Mouse (Mus musculus) hindbrain, embryonic 10.5 days (tissue): ENCODE measurements around the gene Ece1. TPM values are rescaled to one million over a fixed set of nuclear protein-coding genes. Genes with fewer than 3 reads are reported as not detected.
"Not testable (repeated sequence)": the region's sequence is repeated elsewhere in the genome, so short reads cannot be mapped to it uniquely, and the experiment has no call there.

Experiments used
- DNase-seq: peaks from one replicate; pipeline ENCODE4 v3.0.0-alpha.2; 2017; ENCODE audit warnings: low spot score
- H3K27ac ChIP-seq: fragments of 300-500 bp; sonication (generic); 2 replicates; pipeline ENCODE4 v1.5.1; 2016; ENCODE audit warnings: mild to moderate bottlenecking, moderate library complexity
- H3K27me3 ChIP-seq: fragments of 300-500 bp; sonication (generic); 2 replicates; pipeline ENCODE4 v1.6.1; 2016; ENCODE audit warnings: mild to moderate bottlenecking; ENCODE audit not compliant: poor library complexity, insufficient read depth, severe bottlenecking
- H3K36me3 ChIP-seq: fragments of 300-500 bp; sonication (generic); 2 replicates; pipeline ENCODE4 v1.6.1; 2016; ENCODE audit warnings: mild to moderate bottlenecking, moderate library complexity
- H3K4me1 ChIP-seq: fragments of 300-500 bp; sonication (generic); replicated peaks from 2 replicates; pipeline ENCODE4 v1.6.1; 2016; ENCODE audit warnings: mild to moderate bottlenecking
- H3K4me3 ChIP-seq: fragments of 300-500 bp; sonication (generic); 2 replicates; pipeline ENCODE4 v1.5.1; 2016; ENCODE audit warnings: mild to moderate bottlenecking, moderate library complexity
- H3K9me3 ChIP-seq: fragments of 300-500 bp; sonication (generic); 2 replicates; pipeline ENCODE4 v1.6.1; 2016; ENCODE audit warnings: mild to moderate bottlenecking, moderate library complexity
- WGBS: fragments of 180-500 bp; shearing (Covaris S2); methylation state at CpG from one replicate; pipeline ENCODE4 v1.1.7; 2016; 5-methylcytosine and 5-hydroxymethylcytosine counted together
- polyA plus RNA-seq: library from polyadenylated mRNA; unstranded; fragments of >200 nt; fragmentation: Nextera tagmentation; extraction: Ambion mirVana; gene quantifications from 2 replicates; pipeline ENCODE4 v1.2.1, GENCODE M21; 2016

Ece1 gene
- polyA plus RNA-seq, 1 experiment from 2014 or later = 33.7 TPM

DNA sequence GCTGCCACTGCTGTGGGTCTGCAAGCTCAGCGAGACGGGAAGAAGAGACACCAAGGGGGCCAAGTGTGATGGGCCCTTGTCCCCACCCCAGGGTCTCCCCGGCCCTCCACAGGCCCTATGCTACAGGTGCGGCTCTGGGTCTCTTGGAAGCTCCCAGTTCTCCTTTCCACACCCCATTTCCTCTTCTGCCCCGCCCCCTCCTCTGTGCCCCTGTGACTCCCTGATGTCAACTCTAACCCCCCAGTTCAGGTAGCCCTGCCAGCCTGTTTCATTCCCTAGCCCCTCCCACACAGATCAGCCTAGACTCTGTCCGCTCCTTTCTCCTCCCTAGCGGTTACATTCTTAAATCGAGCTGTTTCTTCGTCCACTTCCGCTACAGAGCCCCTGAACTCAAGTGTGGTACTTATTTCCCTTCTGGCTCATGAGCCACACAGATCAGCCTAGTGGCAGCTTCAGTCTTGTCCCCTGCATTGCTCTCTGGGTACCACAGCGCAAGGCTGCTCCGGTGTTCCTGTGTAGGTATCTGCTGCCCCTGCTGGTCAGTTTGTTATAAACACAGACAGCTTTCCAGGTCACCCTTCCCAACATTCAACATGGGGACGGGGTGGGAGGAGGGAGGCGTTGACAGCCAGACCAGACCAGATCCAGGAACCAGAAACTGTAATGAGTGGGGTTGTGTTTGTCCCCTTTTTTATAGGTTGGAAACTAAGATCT lies 26.3 kb upstream of the Ece1 start:
- Histone ChIP-seq H3K27ac (0 out of 2 replicates have a peak overlapping the region, but pooled peaks have one; percentile 42), H3K4me3 (peak overlapping the region; percentile 24; the same call in 1 of the 2 replicates)

DNA sequence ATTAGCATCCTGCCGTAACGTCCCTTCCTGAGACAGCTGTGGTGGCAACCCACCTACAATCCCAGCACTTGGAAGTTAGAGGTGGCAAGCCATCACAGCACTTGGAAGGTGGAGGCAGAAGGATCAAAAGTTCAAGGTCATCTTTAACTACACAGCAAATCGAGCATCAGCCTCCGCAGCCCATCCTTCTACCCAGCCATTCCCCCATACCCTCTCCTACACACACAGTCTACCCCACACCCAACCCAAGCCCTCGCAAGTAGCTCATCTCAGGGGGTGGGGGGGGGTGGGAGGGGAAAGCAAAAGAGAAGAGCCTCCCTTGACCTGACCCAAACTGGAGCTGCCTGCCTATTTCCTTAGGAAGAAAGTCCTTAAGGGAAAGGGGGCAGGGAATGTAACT lies 25.3 kb upstream of the Ece1 start:
- Histone ChIP-seq H3K27me3 (peaks cover 15% of the 10 kb centered on the region), H3K4me3 (no peak overlapping the region), H3K36me3 (no peaks in the 10 kb centered on the region), H3K27ac (no peak overlapping the region), H3K9me3 (no peaks in the 10 kb centered on the region), H3K4me1 (peaks cover 8% of the 10 kb centered on the region)
- no peak for DNase-seq
- WGBS = 92% methylated on average over 5 of the region's 5 CpGs

More for the DNA sequence above, 26.3 kb upstream of the Ece1 start:
- Histone ChIP-seq H3K4me1 (peaks cover 8% of the 10 kb centered on the region), H3K9me3 (no peaks in the 10 kb centered on the region), H3K36me3 (no peaks in the 10 kb centered on the region), H3K27me3 (peaks cover 23% of the 10 kb centered on the region)
- WGBS = 16% methylated on average over 14 of the region's 14 CpGs
- peak; percentile 84 for DNase-seq

DNA sequence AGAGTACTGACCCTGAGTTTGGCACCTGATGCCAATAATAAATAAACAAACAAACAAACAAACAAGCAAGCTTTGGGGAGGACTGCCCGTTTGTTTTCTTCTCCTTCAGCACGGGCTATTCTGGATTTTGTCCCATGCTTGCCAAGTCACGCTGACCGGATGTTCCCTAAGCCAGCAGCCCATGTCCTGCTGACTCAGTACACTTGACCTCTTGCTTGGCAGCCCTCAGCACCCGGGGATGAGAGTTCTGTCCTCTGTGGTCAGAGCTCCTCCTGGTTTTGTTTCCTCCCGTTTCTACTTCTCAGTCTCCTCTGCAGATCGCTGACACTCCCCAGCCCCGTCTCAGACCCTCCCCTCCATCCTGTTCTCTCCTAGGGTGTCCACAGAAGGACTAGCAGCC lies 24.2 kb upstream of the Ece1 start:
- Histone ChIP-seq H3K4me3 (no peak overlapping the region), H3K27me3 (peaks cover 10% of the 10 kb centered on the region), H3K27ac (no peak overlapping the region), H3K36me3 (no peaks in the 10 kb centered on the region), H3K9me3 (no peaks in the 10 kb centered on the region), H3K4me1 (peaks cover 8% of the 10 kb centered on the region)
- no peak for DNase-seq
- 83% methylated on average over 8 of the region's 8 CpGs for WGBS

DNA sequence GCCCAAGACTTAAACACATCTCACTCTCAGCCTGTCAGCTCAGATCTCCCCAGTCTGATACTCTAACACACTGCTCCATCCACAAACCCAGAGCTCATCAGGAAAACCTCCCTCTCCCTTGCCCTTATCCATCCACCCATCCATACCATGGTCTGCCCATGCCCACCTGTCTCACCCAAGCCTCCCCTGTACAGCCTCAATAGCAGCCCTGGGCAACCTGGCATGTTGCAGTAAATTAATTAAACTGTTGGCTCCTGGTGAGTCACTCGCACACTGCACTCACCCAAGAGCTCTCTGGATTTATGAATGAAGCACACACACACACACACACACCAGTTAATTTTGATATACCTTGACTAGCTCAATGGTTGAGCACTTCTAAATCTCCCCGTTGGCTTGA lies 23.2 kb upstream of the Ece1 start:
- H3K9me3 ChIP-seq = no peaks in the 10 kb centered on the region
- H3K27me3 ChIP-seq = peaks cover 10% of the 10 kb centered on the region
- WGBS = 91% methylated on average over 2 of the region's 2 CpGs
- DNase-seq = no peak
- H3K36me3 ChIP-seq = no peaks in the 10 kb centered on the region
- no peak overlapping the region for H3K27ac ChIP-seq
- H3K4me1 ChIP-seq = peaks cover 8% of the 10 kb centered on the region
- H3K4me3 ChIP-seq = no peak overlapping the region

DNA sequence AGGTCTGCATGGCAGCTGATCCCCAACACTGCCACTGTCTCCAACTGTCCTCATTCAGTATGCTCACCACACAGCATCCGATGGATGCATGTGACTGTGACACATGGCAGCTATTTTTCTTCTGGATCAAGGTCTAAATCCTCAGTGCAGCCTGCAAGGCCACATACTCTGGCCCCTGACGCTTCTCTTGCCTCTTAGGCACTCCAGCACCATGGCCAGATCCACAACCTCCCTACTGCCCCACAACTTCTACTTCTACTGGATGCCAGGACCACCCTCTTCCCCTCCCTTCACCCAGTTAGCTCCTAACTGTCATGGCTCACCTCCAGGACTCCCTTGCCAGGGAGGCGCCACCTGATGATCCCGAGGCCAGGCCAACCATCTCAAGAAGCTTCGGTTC lies 22.6 kb upstream of the Ece1 start:
- WGBS = 86% methylated on average over 5 of the region's 5 CpGs
- Histone ChIP-seq H3K4me1 (peaks cover 8% of the 10 kb centered on the region), H3K27me3 (peaks cover 10% of the 10 kb centered on the region), H3K9me3 (no peaks in the 10 kb centered on the region), H3K27ac (no peak overlapping the region), H3K4me3 (no peak overlapping the region), H3K36me3 (no peaks in the 10 kb centered on the region)
- no peak for DNase-seq

DNA sequence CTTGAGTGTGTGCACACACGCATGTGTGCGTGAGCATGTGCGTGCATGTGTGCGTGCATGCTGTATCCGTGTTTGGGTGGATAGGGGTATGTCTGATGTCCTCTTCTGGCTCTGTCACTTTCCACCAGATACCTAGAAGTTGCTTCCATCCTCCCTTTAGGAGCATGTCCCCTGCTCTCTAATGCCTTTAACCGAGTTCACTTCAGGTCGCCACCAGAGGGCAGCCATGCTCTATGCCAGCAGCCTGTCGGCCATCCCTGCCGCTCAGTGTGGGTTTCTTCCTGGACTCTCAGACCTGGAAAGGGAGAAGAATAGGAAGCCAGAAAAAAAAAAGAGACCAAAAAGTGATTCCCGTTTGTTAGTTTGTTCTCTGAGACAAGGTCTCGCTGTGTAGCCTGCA lies 17.4 kb upstream of the Ece1 start:
- Histone ChIP-seq H3K9me3 (0 out of 2 replicates have a peak, but pooled peaks cover 4% of the 10 kb centered on the region), H3K27ac (no peak overlapping the region), H3K4me1 (0 out of 2 replicates have a peak, but pooled peaks cover 4% of the 10 kb centered on the region), H3K4me3 (no peak overlapping the region), H3K36me3 (no peaks in the 10 kb centered on the region), H3K27me3 (no peaks in the 10 kb centered on the region)
- WGBS = 24% methylated on average over 11 of the region's 11 CpGs
- DNase-seq = peak; percentile 82

DNA sequence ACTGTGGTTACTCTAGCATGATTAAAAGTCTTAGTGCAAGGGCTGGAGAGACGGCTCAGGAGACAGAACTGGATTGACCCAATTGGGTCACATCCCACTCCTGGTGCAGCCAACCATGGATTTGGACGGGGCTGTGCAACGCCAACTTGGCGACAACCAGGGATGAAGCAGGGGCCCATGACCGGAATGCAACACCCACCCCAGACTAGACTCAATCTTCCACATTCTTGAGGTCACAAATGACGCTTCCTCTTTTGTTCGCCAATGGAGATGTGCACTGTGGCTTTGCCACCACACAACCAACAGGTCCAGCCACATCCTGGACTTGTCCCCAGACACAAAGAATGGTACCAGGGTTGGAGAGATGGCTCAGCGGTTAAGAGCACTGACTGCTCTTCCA lies 14.4 kb upstream of the Ece1 start:
- H3K27ac ChIP-seq, H3K27me3 ChIP-seq, DNase-seq, H3K9me3 ChIP-seq, H3K36me3 ChIP-seq, H3K4me3 ChIP-seq, H3K4me1 ChIP-seq: not testable (repeated sequence)
- WGBS = 88% methylated on average over 8 of the region's 8 CpGs

DNA sequence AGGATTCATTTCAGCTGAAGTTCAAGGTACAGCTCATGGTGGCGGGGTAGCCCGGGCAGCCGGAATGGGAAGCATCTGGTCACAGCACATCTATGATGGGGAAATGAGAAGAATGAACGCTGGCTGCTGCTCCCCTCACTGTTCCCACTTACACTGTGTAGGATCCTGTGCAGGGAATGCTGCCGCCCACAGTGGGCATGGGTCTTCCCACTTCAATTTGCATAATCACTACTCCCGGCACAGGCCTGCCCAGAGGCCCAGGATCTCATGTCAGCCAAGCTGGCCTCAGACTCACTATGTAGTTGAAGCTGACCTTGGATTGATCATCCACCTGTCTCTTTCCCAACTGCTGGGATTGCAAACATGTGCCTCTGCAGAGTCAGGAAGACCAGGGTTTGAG lies 11.9 kb upstream of the Ece1 start:
- H3K36me3 ChIP-seq = no peaks in the 10 kb centered on the region
- DNase-seq = no peak
- H3K4me3 ChIP-seq = no peak overlapping the region
- no peaks in the 10 kb centered on the region for H3K27me3 ChIP-seq
- H3K27ac ChIP-seq = no peak overlapping the region
- WGBS = 93% methylated on average over 6 of the region's 6 CpGs
- H3K4me1 ChIP-seq = peaks cover 20% of the 10 kb centered on the region
- H3K9me3 ChIP-seq = 0 out of 2 replicates have a peak, but pooled peaks cover 4% of the 10 kb centered on the region

DNA sequence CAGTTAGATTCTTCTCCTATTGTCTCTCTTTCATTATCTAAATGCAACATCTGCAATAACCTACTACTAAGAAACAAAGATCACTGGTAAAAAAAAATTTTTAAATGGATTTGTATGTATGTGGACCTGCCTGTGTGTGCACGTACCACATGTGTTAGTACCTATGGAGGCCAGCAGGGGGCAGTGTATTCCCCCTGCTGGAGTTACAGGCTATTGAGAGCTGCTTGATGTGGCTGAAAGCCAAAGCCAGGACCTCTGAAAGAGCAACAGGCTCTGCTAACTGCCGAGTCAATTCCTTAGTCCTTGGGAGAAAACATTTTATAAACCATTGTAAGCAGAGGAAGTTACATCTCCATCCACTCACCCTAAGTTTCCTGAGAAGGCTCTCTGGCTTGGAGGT lies 10.6 kb upstream of the Ece1 start:
- WGBS = 61% methylated on average over 2 of the region's 2 CpGs
- Histone ChIP-seq H3K4me3 (no peak overlapping the region), H3K4me1 (peaks cover 28% of the 10 kb centered on the region), H3K9me3 (0 out of 2 replicates have a peak, but pooled peaks cover 4% of the 10 kb centered on the region), H3K36me3 (no peaks in the 10 kb centered on the region), H3K27ac (no peak overlapping the region), H3K27me3 (no peaks in the 10 kb centered on the region)
- peak; percentile 45 for DNase-seq

DNA sequence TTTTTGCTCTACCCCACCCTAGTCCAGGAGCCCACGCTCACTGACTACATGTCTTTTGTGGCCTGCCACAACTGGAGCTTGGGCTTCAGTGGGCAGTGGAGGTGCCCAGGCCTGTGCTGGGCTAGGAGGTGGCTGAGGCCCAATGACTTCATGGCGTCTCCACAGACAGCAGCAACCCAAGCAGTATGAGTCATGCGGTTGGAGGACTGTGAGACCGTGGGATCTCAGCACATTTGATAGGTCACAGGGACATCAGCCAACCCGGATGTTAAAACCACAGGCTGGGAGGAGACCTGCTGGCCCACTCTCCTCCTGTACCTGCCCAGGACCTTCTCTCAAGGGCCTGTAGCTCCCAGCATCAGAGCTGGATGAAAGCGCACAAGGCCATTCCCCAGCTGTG lies 8.2 kb upstream of the Ece1 start:
- WGBS = 89% methylated on average over 6 of the region's 6 CpGs
- H3K27me3 ChIP-seq = no peaks in the 10 kb centered on the region

DNA sequence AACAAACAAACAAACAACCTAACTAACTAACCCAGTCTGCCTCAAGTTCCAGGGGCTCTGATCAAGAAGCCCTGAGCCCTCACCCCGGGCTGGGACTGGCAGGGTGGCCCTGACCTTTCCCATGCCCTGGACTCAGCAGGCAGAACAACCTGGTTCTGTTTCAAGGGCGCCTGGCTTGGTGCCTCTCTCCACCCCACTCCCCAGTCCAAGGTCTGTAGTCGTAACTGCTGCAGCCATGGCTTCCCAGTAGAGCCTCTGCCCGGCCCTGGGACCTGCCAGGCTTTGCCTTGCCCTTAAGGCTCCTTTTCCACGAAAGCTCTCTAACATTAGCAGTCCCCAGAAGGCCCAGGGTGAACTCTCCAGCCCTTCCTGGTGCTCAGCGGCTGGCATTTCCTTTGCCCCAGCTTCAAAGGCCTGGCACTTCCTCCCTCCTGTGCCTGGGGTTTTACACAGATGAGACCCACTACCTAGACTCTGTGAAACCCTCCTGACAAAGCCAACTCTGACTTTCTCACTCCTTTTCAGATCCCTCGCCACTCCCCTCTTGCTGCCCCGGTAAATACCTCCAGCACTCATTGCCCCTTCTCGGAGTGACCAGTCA lies 6.2 kb upstream of the Ece1 start:
- Histone ChIP-seq H3K4me3 (no peak overlapping the region), H3K9me3 (no peaks in the 10 kb centered on the region), H3K27ac (peak overlapping the region; percentile 56; the same call in 1 of the 2 replicates), H3K36me3 (no peaks in the 10 kb centered on the region), H3K4me1 (peaks cover 27% of the 10 kb centered on the region), H3K27me3 (no peaks in the 10 kb centered on the region)
- WGBS = 51% methylated on average over 9 of the region's 9 CpGs
- DNase-seq = no peak

More for the DNA sequence above, 8.2 kb upstream of the Ece1 start:
- peaks cover 25% of the 10 kb centered on the region for H3K4me1 ChIP-seq
- no peak for DNase-seq
- no peaks in the 10 kb centered on the region for H3K9me3 ChIP-seq
- H3K4me3 ChIP-seq = no peak overlapping the region
- H3K27ac ChIP-seq = no peak overlapping the region
- no peaks in the 10 kb centered on the region for H3K36me3 ChIP-seq

DNA sequence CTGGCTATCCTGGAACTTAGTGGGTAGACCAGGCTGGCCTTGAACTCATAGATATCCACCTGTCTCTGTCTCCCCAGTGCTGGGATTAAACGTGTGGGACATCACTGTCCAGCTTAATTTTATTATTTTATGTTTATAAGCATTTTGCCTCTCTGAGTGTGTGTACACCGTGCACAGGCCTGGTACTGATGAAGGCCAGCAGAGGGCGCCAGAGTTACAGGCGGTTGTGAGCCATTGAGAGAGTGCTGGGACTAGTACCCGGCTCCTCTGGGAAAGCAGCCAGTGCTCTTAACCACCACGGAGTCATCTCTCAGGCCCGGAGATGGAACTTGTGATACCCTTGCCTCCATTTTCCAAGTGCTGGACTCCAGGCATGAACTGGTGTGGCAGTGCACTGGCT lies 4.9 kb upstream of the Ece1 start:
- Histone ChIP-seq H3K4me1 (peaks cover 37% of the 10 kb centered on the region), H3K27me3 (no peaks in the 10 kb centered on the region), H3K36me3 (no peaks in the 10 kb centered on the region), H3K27ac (no peak overlapping the region), H3K9me3 (no peaks in the 10 kb centered on the region), H3K4me3 (no peak overlapping the region)
- WGBS = 30% methylated on average over 7 of the region's 7 CpGs
- DNase-seq = peak; percentile 64

DNA sequence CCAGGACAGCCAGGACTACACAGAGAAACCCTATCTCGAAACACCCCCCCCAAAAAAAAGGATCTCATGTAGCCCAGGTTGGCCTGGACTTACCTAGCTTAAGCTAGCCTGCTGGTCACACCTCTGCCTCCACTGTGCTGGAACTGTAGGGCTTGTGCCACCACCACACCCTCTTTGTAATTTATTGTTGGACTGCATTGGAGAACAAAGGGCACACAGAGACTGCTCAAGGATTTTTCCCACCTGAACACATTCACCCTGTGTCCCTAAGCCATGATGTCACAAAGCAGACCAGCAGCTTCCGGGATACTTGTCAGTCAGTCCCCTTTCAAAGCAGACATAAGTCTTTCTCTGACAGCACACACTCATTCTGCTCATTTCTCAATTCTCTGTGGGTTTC lies 3.7 kb upstream of the Ece1 start:
- WGBS = 85% methylated on average over 2 of the region's 2 CpGs
- no peak for DNase-seq
- H3K4me3 ChIP-seq = no peak overlapping the region
- no peaks in the 10 kb centered on the region for H3K27me3 ChIP-seq
- H3K4me1 ChIP-seq = peaks cover 41% of the 10 kb centered on the region
- H3K27ac ChIP-seq = no peak overlapping the region
- H3K36me3 ChIP-seq = no peaks in the 10 kb centered on the region
- no peaks in the 10 kb centered on the region for H3K9me3 ChIP-seq
